Mouse (Mus musculus) yolk sac, embryonic 10.5 days (tissue): ENCODE measurements around the gene Heatr6.
A peak's percentile ranks its signal among the peaks of the same experiment; 100 is the strongest.

Experiments used
- DNase-seq: peaks from one replicate; pipeline ENCODE4 v3.0.0-alpha.2; 2017; ENCODE audit warnings: low spot score

The Heatr6 gene

GRCm38 (mm10) chr11:83802166-83802565 lies 48.7 kb downstream of the Heatr6 start:
- DNase-seq: no peak

- DNase-seq: no peak
Observed at GRCm38 (mm10) chr11:83802581-83802980, 49.1 kb downstream of the Heatr6 start.

GRCm38 (mm10) chr11:83810441-83810840 lies 56.9 kb downstream of the Heatr6 start:
- DNase-seq: no peak

GRCm38 (mm10) chr11:83815191-83815590 lies 61.7 kb downstream of the Heatr6 start:
- no peak for DNase-seq

GRCm38 (mm10) chr11:83815628-83816027 lies 62.1 kb downstream of the Heatr6 start:
- DNase-seq: peak; percentile 59

GRCm38 (mm10) chr11:83817048-83817447 lies 63.6 kb downstream of the Heatr6 start:
- no peak for DNase-seq

GRCm38 (mm10) chr11:83817994-83818393 lies 64.5 kb downstream of the Heatr6 start:
- DNase-seq: no peak

- DNase-seq: no peak
Observed at GRCm38 (mm10) chr11:83818591-83819127, 65.2 kb downstream of the Heatr6 start.

- DNase-seq: peak; percentile 87
Observed at GRCm38 (mm10) chr11:83819806-83820483, 66.4 kb downstream of the Heatr6 start.

- DNase-seq: no peak
Observed at GRCm38 (mm10) chr11:83826142-83826541, 72.6 kb downstream of the Heatr6 start.

- no peak for DNase-seq
Observed at GRCm38 (mm10) chr11:83828553-83829142, 75.2 kb downstream of the Heatr6 start.

GRCm38 (mm10) chr11:83832389-83832788 lies 78.9 kb downstream of the Heatr6 start:
- DNase-seq: peak; percentile 45
